Mouse (Mus musculus) cortical plate, adult 2 months (tissue): ENCODE measurements around the gene Hoxd4.

ENCODE experiments used
- CTCF ChIP-seq: fragments of 200-500 bp; IDR thresholded peaks from 2 replicates; pipeline ENCODE4 v1.5.1; 2011; ENCODE audit warnings: mild to moderate bottlenecking, control low read depth, low read length; ENCODE audit not compliant: insufficient read depth; ENCODE audit errors: extremely low read depth
- POLR2A ChIP-seq: fragments of 200-500 bp; IDR thresholded peaks from 2 replicates; pipeline ENCODE4 v1.6.1; 2011; ENCODE audit warnings: mild to moderate bottlenecking, low read length, control low read depth; ENCODE audit not compliant: insufficient read depth; ENCODE audit errors: extremely low read depth

DNA sequence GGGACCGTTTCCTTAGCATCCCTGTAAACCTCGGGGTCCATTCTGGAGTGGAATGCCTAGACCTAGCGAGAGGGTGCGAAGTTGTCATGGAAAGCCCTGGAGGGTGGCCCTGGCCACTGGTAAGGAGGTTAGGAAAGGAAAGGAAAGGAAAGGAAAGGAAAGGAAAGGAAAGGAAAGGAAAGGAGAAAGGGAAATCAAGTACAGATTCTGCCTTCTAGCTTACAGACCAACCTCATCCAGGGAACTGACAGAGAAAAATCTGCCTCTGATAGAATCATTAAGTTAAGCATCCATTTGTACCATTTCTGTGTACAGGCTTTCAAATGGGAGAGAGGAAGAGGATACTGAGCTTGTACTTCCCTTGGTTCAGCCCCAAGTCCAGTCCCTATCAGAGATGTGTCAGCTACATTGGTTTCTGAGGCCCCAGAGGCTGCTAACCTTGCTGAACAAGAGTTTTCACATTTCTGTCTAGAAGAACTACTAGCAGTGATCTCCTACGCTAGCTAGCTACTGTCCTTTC is 39.1 kb downstream of the Hoxd4 start:
- TF ChIP-seq CTCF: no peak
- no peak for TF ChIP-seq POLR2A
